Mouse (Mus musculus): ENCODE measurements around the gene AY358078. TPM values are rescaled to one million over a fixed set of nuclear protein-coding genes. Genes with fewer than 3 reads are reported as not detected.
"Not testable (repeated sequence)": the region's sequence is repeated elsewhere in the genome, so short reads cannot be mapped to it uniquely, and the experiment has no call there.

The AY358078 gene
- polyA plus RNA-seq, 1 experiment from 2014 or later: not detected

GRCm38 (mm10) chr14:51838480-51838879 is 38.6 kb downstream of the AY358078 start:
- H3K4me3 ChIP-seq (replicated peaks); H3K36me3 ChIP-seq (replicated peaks); H3K27ac ChIP-seq; H3K4me1 ChIP-seq; H3K9ac ChIP-seq; H3K9me3 ChIP-seq; ATAC-seq (ENCODE audit: low FRiP score); H3K4me2 ChIP-seq; H3K27me3 ChIP-seq: not testable (repeated sequence)
- 20% methylated on average over 2 of the region's 2 CpGs for WGBS

DNA sequence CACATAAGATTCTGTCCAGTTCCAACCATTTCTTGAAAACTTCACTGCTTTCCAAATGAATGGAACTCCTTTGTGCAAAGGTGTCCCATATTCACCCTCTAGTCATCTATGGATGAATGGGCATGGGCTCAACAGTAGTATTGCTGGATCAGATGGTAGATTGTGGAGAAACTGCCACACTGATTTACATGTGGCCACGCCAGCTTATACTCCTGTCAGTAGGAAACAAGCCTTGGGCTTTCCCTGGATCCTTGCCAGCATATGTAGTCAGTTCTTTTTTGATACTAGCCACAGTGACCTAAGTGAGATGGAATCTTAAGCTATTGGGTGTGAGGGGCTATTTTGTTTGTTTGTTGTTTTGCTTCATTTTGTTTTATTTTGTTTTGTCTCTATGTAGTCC is 42.4 kb downstream of the AY358078 start:
- Histone ChIP-seq H3K27me3 (no peaks in the 10 kb centered on the region), H3K27ac (no peak overlapping the region), H3K9ac (no peak overlapping the region), H3K4me3 (replicated peaks) (no peak overlapping the region), H3K4me1 (no peaks in the 10 kb centered on the region), H3K4me2 (no peak overlapping the region), H3K9me3 (no peaks in the 10 kb centered on the region), H3K36me3 (replicated peaks) (no peaks in the 10 kb centered on the region)
- ATAC-seq (ENCODE audit: low FRiP score): no peak
- whole genome bisulfite sequencing: 58% methylated on average over 1 of the region's 1 CpGs

- no peaks in the 10 kb centered on the region for H3K9me3 ChIP-seq
- no peak overlapping the region for H3K9ac ChIP-seq
- H3K4me3 ChIP-seq (replicated peaks): no peak overlapping the region
- no peaks in the 10 kb centered on the region for H3K36me3 ChIP-seq (replicated peaks)
- 91% methylated on average over 2 of the region's 2 CpGs for whole genome bisulfite sequencing
- ATAC-seq (ENCODE audit: low FRiP score): no peak
- H3K4me2 ChIP-seq: no peak overlapping the region
- no peaks in the 10 kb centered on the region for H3K4me1 ChIP-seq
- H3K27me3 ChIP-seq: no peaks in the 10 kb centered on the region
- H3K27ac ChIP-seq: no peak overlapping the region
These were observed 42.9 kb downstream of the AY358078 start for GRCm38 (mm10) chr14:51842781-51843180.

DNA sequence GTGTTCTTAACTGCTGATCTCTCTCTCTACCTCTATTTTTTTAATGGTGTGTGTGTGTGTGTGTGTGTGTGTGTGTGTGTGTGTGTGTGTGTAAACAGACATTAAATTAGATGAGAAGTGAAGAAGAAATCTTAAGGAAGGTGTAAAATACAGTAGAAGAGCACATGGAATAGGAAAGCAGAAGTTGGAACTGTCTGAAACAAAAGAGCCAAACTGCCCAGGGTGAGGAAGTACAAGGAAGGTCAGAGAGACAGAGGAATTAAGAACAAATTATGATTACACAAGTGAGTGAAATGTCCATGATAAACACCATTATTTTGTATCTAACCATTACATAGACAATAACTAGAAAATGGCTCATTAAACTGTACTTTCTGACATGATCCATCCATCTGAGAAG is 44.0 kb downstream of the AY358078 start:
- H3K27me3 ChIP-seq: no peaks in the 10 kb centered on the region
- H3K27ac ChIP-seq: no peak overlapping the region
- no peak for ATAC-seq (ENCODE audit: low FRiP score)

GRCm38 (mm10) chr14:51846566-51846965 is 46.7 kb downstream of the AY358078 start:
- 57% methylated on average over 3 of the region's 3 CpGs for WGBS
- H3K36me3 ChIP-seq (replicated peaks): no peaks in the 10 kb centered on the region

More for the DNA sequence above, 44.0 kb downstream of the AY358078 start:
- H3K36me3 ChIP-seq (replicated peaks): no peaks in the 10 kb centered on the region
- H3K4me1 ChIP-seq: no peaks in the 10 kb centered on the region
- no peak overlapping the region for H3K9ac ChIP-seq
- H3K4me3 ChIP-seq (replicated peaks): no peak overlapping the region
- no peak overlapping the region for H3K4me2 ChIP-seq
- H3K9me3 ChIP-seq: no peaks in the 10 kb centered on the region

GRCm38 (mm10) chr14:51851006-51851405 is 51.2 kb downstream of the AY358078 start:
- not testable (repeated sequence) for H3K4me3 ChIP-seq (replicated peaks); H3K36me3 ChIP-seq (replicated peaks); H3K9me3 ChIP-seq; H3K4me1 ChIP-seq; H3K27me3 ChIP-seq; ATAC-seq (ENCODE audit: low FRiP score); H3K27ac ChIP-seq; H3K4me2 ChIP-seq; H3K9ac ChIP-seq
- 39% methylated on average over 3 of the region's 3 CpGs for WGBS

More at GRCm38 (mm10) chr14:51846566-51846965, 46.7 kb downstream of the AY358078 start:
- no peaks in the 10 kb centered on the region for H3K4me1 ChIP-seq
- no peak overlapping the region for H3K27ac ChIP-seq
- H3K9ac ChIP-seq: no peak overlapping the region
- no peak overlapping the region for H3K4me3 ChIP-seq (replicated peaks)
- no peak for ATAC-seq (ENCODE audit: low FRiP score)
- H3K9me3 ChIP-seq: no peaks in the 10 kb centered on the region
- no peaks in the 10 kb centered on the region for H3K27me3 ChIP-seq
- no peak overlapping the region for H3K4me2 ChIP-seq

DNA sequence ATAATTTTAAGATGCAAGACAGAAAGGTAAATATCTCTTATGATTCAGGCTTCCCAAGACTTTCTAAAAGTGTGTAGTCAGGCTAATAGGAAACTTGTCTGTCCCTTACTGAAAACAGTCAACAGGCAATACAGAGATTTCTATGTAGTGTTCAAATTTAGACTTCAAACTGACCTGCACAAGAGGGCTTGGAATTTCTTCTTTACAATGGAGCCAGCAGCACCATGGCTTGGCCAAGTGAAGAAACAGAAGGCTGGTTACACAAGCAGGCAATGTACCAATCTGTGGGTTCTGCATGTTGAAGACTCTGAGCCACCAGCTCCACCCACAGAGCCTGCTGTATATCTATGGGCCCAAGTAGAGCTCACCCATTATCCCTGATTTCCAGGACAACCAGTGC is 53.6 kb downstream of the AY358078 start, which contains the start of gene Ear6:
Gene Ear6, plus strand, starts transcription at position 301 of the 400 bp plus-strand sequence.
- H3K36me3 ChIP-seq (replicated peaks): no peaks in the 10 kb centered on the region
- H3K27me3 ChIP-seq: no peaks in the 10 kb centered on the region
- no peak within 1 kb of the TSS for H3K4me2 ChIP-seq
- H3K9me3 ChIP-seq: no peaks in the 10 kb centered on the region
- H3K27ac ChIP-seq: no peak within 1 kb of the TSS
- no peaks in the 10 kb centered on the region for H3K4me1 ChIP-seq
- no peak within 1 kb of the TSS for H3K4me3 ChIP-seq (replicated peaks)
- H3K9ac ChIP-seq: no peak within 1 kb of the TSS
- ATAC-seq (ENCODE audit: low FRiP score): no peak

DNA sequence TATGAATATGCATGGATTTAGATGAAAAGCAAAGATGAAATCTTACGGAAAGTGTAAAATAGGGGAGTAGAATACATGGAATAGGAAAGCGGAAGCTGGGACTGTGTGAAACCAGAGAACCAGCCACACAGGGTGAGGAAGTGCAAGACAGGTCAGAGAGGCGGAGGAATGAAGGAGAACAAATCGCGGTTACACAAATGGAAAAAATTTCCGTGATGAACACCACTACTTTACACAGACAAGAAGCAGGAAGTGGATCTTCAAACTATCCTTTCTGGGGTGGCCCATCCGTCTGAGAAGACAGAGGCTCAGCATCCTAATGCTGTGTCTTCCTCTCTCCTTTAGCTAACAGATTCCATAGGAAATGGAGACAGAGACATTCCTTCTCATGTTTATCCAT is 55.4 kb downstream of the AY358078 start:
- H3K9me3 ChIP-seq; H3K9ac ChIP-seq; H3K4me2 ChIP-seq; H3K4me1 ChIP-seq; ATAC-seq (ENCODE audit: low FRiP score); H3K4me3 ChIP-seq (replicated peaks); H3K27me3 ChIP-seq; H3K27ac ChIP-seq; H3K36me3 ChIP-seq (replicated peaks): not testable (repeated sequence)
- WGBS: 84% methylated on average over 7 of the region's 7 CpGs

DNA sequence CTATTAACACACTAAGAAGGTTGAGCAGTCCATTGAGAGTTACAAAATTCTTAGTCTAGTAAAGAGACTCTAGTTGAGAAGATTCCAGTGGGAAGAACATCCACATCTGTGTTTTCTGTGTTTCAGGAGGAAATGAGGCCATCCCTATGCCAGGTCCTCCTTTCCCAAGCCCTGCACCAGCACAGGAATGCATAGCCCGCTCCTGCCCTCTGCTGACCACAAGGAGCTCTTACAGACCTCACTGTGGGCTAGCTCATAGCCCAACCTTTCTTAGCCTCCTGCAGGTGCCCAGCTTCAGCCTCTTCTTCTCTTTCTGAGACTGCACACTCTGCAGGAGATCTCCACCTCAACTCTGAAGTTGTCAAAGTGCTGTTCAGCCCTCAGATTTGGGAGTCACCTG is 63.8 kb downstream of the AY358078 start:
- not testable (repeated sequence) for H3K9ac ChIP-seq; H3K36me3 ChIP-seq (replicated peaks); ATAC-seq (ENCODE audit: low FRiP score); H3K4me1 ChIP-seq; H3K9me3 ChIP-seq; H3K4me3 ChIP-seq (replicated peaks); H3K27ac ChIP-seq; H3K27me3 ChIP-seq; H3K4me2 ChIP-seq
- WGBS: 16% methylated on average over 1 of the region's 1 CpGs

DNA sequence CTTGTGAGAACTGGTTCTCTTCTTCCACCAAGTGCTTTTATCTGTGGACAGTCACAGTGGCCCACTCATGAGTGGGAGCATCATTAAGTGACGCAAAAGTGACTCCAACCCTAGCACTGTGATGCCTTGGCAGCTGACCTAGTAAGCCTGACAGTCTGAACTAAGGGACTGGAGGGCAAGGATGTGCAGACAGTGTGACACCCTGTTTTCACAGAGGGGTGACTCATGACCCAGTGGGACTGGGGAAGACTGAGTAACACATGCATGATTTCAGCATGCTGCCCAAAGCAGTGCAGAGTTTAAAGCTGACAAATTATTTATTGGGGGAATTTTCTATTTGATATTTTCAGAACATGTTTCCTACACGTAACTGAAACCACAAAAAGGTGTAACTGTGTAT is 70.9 kb downstream of the AY358078 start:
- no peak overlapping the region for H3K27ac ChIP-seq
- H3K4me1 ChIP-seq: no peaks in the 10 kb centered on the region
- no peaks in the 10 kb centered on the region for H3K9me3 ChIP-seq
- H3K4me2 ChIP-seq: no peak overlapping the region
- H3K9ac ChIP-seq: no peak overlapping the region
- 88% methylated on average over 2 of the region's 2 CpGs for WGBS
- no peaks in the 10 kb centered on the region for H3K36me3 ChIP-seq (replicated peaks)
- H3K4me3 ChIP-seq (replicated peaks): no peak overlapping the region
- H3K27me3 ChIP-seq: no peaks in the 10 kb centered on the region
- ATAC-seq (ENCODE audit: low FRiP score): no peak

GRCm38 (mm10) chr14:51871741-51872140 is 71.9 kb downstream of the AY358078 start:
- Histone ChIP-seq H3K36me3 (replicated peaks) (no peaks in the 10 kb centered on the region), H3K4me3 (replicated peaks) (no peak overlapping the region), H3K4me1 (no peaks in the 10 kb centered on the region), H3K4me2 (no peak overlapping the region), H3K27ac (no peak overlapping the region), H3K9ac (no peak overlapping the region), H3K27me3 (no peaks in the 10 kb centered on the region), H3K9me3 (no peaks in the 10 kb centered on the region)
- WGBS: 77% methylated on average over 9 of the region's 9 CpGs
- ATAC-seq (ENCODE audit: low FRiP score): no peak
